Mouse (Mus musculus) heart, embryonic 10.5 days (tissue): ENCODE measurements around the gene Ddx43. TPM values are rescaled to one million over a fixed set of nuclear protein-coding genes. Genes with fewer than 3 reads are reported as not detected.

ENCODE experiments used
- DNase-seq: peaks from one replicate; pipeline ENCODE4 v3.0.0-alpha.2; 2017; ENCODE audit warnings: low spot score
- H3K27ac ChIP-seq: fragments of 300-500 bp; sonication (generic); 2 replicates; pipeline ENCODE4 v1.5.1; 2016; ENCODE audit warnings: mild to moderate bottlenecking
- H3K27me3 ChIP-seq: fragments of 300-500 bp; sonication (generic); 2 replicates; pipeline ENCODE4 v1.6.1; 2016; ENCODE audit warnings: mild to moderate bottlenecking; ENCODE audit not compliant: poor library complexity, insufficient read depth, severe bottlenecking
- H3K36me3 ChIP-seq: fragments of 300-500 bp; sonication (generic); 2 replicates; pipeline ENCODE4 v1.6.1; 2016; ENCODE audit warnings: mild to moderate bottlenecking, moderate library complexity
- H3K4me1 ChIP-seq: fragments of 300-500 bp; sonication (generic); 2 replicates; pipeline ENCODE4 v1.6.1; 2016; ENCODE audit warnings: mild to moderate bottlenecking
- H3K4me3 ChIP-seq: fragments of 300-500 bp; sonication (generic); 2 replicates; pipeline ENCODE4 v1.5.1; 2016; ENCODE audit warnings: mild to moderate bottlenecking, moderate library complexity
- H3K9me3 ChIP-seq: fragments of 300-500 bp; sonication (generic); 2 replicates; pipeline ENCODE4 v1.6.1; 2016; ENCODE audit warnings: mild to moderate bottlenecking, moderate library complexity
- whole genome bisulfite sequencing: fragments of 180-500 bp; shearing (Covaris S2); methylation state at CpG from one replicate; pipeline ENCODE4 v1.1.7; 2016; 5-methylcytosine and 5-hydroxymethylcytosine counted together
- polyA plus RNA-seq: library from polyadenylated mRNA; unstranded; fragments of >200 nt; fragmentation: Nextera tagmentation; extraction: Ambion mirVana; gene quantifications from 2 replicates; pipeline ENCODE4 v1.2.1, GENCODE M21; 2016

Gene Ddx43
- polyA plus RNA-seq, 1 experiment from 2014 or later, result 0.24 TPM

- H3K4me3 ChIP-seq, result peak within 1 kb of the TSS; percentile 56
- peaks cover 13% of the 10 kb centered on the region; the same call in 1 of the 2 replicates for H3K27me3 ChIP-seq
- peak within 1 kb of the TSS; percentile 42; the same call in 1 of the 2 replicates for H3K27ac ChIP-seq
- H3K9me3 ChIP-seq, result no peaks in the 10 kb centered on the region
- no peaks in the 10 kb centered on the region for H3K36me3 ChIP-seq
- H3K4me1 ChIP-seq, result peaks cover 10% of the 10 kb centered on the region
- peak; percentile 77 for DNase-seq
- WGBS, result 3% methylated on average over 23 of the region's 23 CpGs
Observed at GRCm38 (mm10) chr9:78378113-78378785, 17.3 kb upstream of the Ddx43 start, which contains the start of gene Ooep. Ooep (minus strand) TSS chr9:78378725.

- no peak for DNase-seq
- Histone ChIP-seq H3K4me3 (no peak overlapping the region), H3K4me1 (no peaks in the 10 kb centered on the region), H3K36me3 (no peaks in the 10 kb centered on the region), H3K27ac (no peak overlapping the region), H3K9me3 (no peaks in the 10 kb centered on the region), H3K27me3 (no peaks in the 10 kb centered on the region)
- 50% methylated on average over 3 of the region's 3 CpGs for WGBS
Observed at GRCm38 (mm10) chr9:78385893-78386292, 9.7 kb upstream of the Ddx43 start.

GRCm38 (mm10) chr9:78386947-78387346, 8.6 kb upstream of the Ddx43 start:
- no peaks in the 10 kb centered on the region for H3K9me3 ChIP-seq
- peaks cover under 1% of the 10 kb centered on the region; the same call in 1 of the 2 replicates for H3K27me3 ChIP-seq
- H3K27ac ChIP-seq, result no peak overlapping the region
- H3K4me1 ChIP-seq, result no peaks in the 10 kb centered on the region
- 85% methylated on average over 7 of the region's 7 CpGs for WGBS
- no peaks in the 10 kb centered on the region for H3K36me3 ChIP-seq
- DNase-seq, result no peak
- no peak overlapping the region for H3K4me3 ChIP-seq

GRCm38 (mm10) chr9:78389981-78390380, 5.6 kb upstream of the Ddx43 start:
- Histone ChIP-seq H3K4me1 (no peaks in the 10 kb centered on the region), H3K27ac (no peak overlapping the region), H3K36me3 (no peaks in the 10 kb centered on the region), H3K4me3 (no peak overlapping the region), H3K9me3 (no peaks in the 10 kb centered on the region), H3K27me3 (peaks cover 30% of the 10 kb centered on the region)
- 41% methylated on average over 5 of the region's 5 CpGs for WGBS
- peak; percentile 43 for DNase-seq

- 81% methylated on average over 10 of the region's 10 CpGs for WGBS
- peaks cover 7% of the 10 kb centered on the region for H3K4me1 ChIP-seq
- H3K27me3 ChIP-seq, result peaks cover 63% of the 10 kb centered on the region
Observed at GRCm38 (mm10) chr9:78393741-78394140, 1.8 kb upstream of the Ddx43 start.

GRCm38 (mm10) chr9:78394602-78395001, 975 bp upstream of the Ddx43 start:
- peaks cover 63% of the 10 kb centered on the region for H3K27me3 ChIP-seq
- DNase-seq, result no peak
- peaks cover 7% of the 10 kb centered on the region for H3K4me1 ChIP-seq
- WGBS, result 58% methylated on average over 7 of the region's 7 CpGs
- no peak overlapping the region for H3K4me3 ChIP-seq
- H3K9me3 ChIP-seq, result no peaks in the 10 kb centered on the region
- H3K27ac ChIP-seq, result no peak overlapping the region
- H3K36me3 ChIP-seq, result no peaks in the 10 kb centered on the region

More at GRCm38 (mm10) chr9:78393741-78394140, 1.8 kb upstream of the Ddx43 start:
- H3K9me3 ChIP-seq, result no peaks in the 10 kb centered on the region
- no peak for DNase-seq
- H3K27ac ChIP-seq, result no peak overlapping the region
- no peaks in the 10 kb centered on the region for H3K36me3 ChIP-seq
- no peak overlapping the region for H3K4me3 ChIP-seq

GRCm38 (mm10) chr9:78395244-78395629, 340 bp upstream of the Ddx43 start:
- Histone ChIP-seq H3K27me3 (peaks cover 63% of the 10 kb centered on the region), H3K36me3 (no peaks in the 10 kb centered on the region), H3K4me1 (peaks cover 7% of the 10 kb centered on the region), H3K9me3 (no peaks in the 10 kb centered on the region), H3K27ac (no peak overlapping the region), H3K4me3 (peak overlapping the region; percentile 59)
- 30% methylated on average over 11 of the region's 11 CpGs for WGBS
- DNase-seq, result no peak

GRCm38 (mm10) chr9:78396517-78396916, 940 bp downstream of the Ddx43 start:
- peaks cover 63% of the 10 kb centered on the region for H3K27me3 ChIP-seq
- WGBS, result 48% methylated on average over 9 of the region's 9 CpGs

GRCm38 (mm10) chr9:78400570-78400969, 5.0 kb downstream of the Ddx43 start:
- H3K27ac ChIP-seq, result no peak overlapping the region
- no peaks in the 10 kb centered on the region for H3K36me3 ChIP-seq
- peaks cover 7% of the 10 kb centered on the region for H3K4me1 ChIP-seq
- 76% methylated on average over 5 of the region's 5 CpGs for WGBS
- no peak for DNase-seq
- no peak overlapping the region for H3K4me3 ChIP-seq
- H3K9me3 ChIP-seq, result no peaks in the 10 kb centered on the region
- H3K27me3 ChIP-seq, result peaks cover 27% of the 10 kb centered on the region

More at GRCm38 (mm10) chr9:78396517-78396916, 940 bp downstream of the Ddx43 start:
- Histone ChIP-seq H3K4me3 (peak overlapping the region; percentile 59; the same call in 1 of the 2 replicates), H3K9me3 (no peaks in the 10 kb centered on the region), H3K4me1 (peaks cover 7% of the 10 kb centered on the region), H3K36me3 (no peaks in the 10 kb centered on the region), H3K27ac (no peak overlapping the region)
- no peak for DNase-seq

- Histone ChIP-seq H3K9me3 (no peaks in the 10 kb centered on the region), H3K27ac (no peak overlapping the region), H3K27me3 (peaks cover 17% of the 10 kb centered on the region), H3K4me1 (no peaks in the 10 kb centered on the region), H3K4me3 (no peak overlapping the region), H3K36me3 (no peaks in the 10 kb centered on the region)
- 86% methylated on average over 7 of the region's 7 CpGs for WGBS
- DNase-seq, result no peak
Observed at GRCm38 (mm10) chr9:78401596-78401995, 6.0 kb downstream of the Ddx43 start.

- Histone ChIP-seq H3K27ac (peak overlapping the region; percentile 64; the same call in 1 of the 2 replicates), H3K4me1 (peaks cover 12% of the 10 kb centered on the region), H3K4me3 (peak overlapping the region; percentile 61), H3K9me3 (no peaks in the 10 kb centered on the region), H3K36me3 (no peaks in the 10 kb centered on the region), H3K27me3 (peaks cover 14% of the 10 kb centered on the region; the same call in 1 of the 2 replicates)
- 10% methylated on average over 26 of the region's 27 CpGs for WGBS
- DNase-seq, result peak; percentile 78
Observed at GRCm38 (mm10) chr9:78427362-78427781, 31.8 kb downstream of the Ddx43 start.

- Histone ChIP-seq H3K9me3 (no peaks in the 10 kb centered on the region), H3K4me1 (peaks cover 12% of the 10 kb centered on the region), H3K27me3 (peaks cover 14% of the 10 kb centered on the region; the same call in 1 of the 2 replicates), H3K27ac (no peak overlapping the region), H3K36me3 (no peaks in the 10 kb centered on the region), H3K4me3 (no peak overlapping the region; the same call in 1 of the 2 replicates)
- WGBS, result 47% methylated on average over 6 of the region's 6 CpGs
- no peak for DNase-seq
Observed at GRCm38 (mm10) chr9:78428185-78428584, 32.6 kb downstream of the Ddx43 start.

GRCm38 (mm10) chr9:78428870-78429432, 33.4 kb downstream of the Ddx43 start:
- H3K36me3 ChIP-seq, result no peaks in the 10 kb centered on the region
- peaks cover 14% of the 10 kb centered on the region; the same call in 1 of the 2 replicates for H3K27me3 ChIP-seq
- no peak overlapping the region for H3K4me3 ChIP-seq
- no peak overlapping the region for H3K27ac ChIP-seq
- H3K4me1 ChIP-seq, result peaks cover 12% of the 10 kb centered on the region
- DNase-seq, result no peak
- 74% methylated on average over 4 of the region's 4 CpGs for WGBS
- H3K9me3 ChIP-seq, result no peaks in the 10 kb centered on the region
